Mouse (Mus musculus) layer of hippocampus, postnatal 14 days (tissue): Measurements from ENCODE around the gene Clic4. TPM values are rescaled to one million over a fixed set of nuclear protein-coding genes. Genes with fewer than 3 reads are reported as not detected.
"Not testable (repeated sequence)": the region's sequence is repeated elsewhere in the genome, so short reads cannot be mapped to it uniquely, and the experiment has no call there.

Experiments
- DNase-seq, 2 experiments: peaks; one replicate each; pipeline ENCODE4 v3.0.0; 2021 to 2022; ENCODE audit warnings: low spot score in 2 of 2, mixed read lengths in 1 of 2
- total RNA-seq, 2 experiments: library from RNA; stranded (reverse); gene quantifications; 2 replicates each; pipeline ENCODE4 v1.2.3; 2021

Gene Clic4
- total RNA-seq, 2 experiments from 2014 or later = 37.8 to 40.9 TPM

DNA sequence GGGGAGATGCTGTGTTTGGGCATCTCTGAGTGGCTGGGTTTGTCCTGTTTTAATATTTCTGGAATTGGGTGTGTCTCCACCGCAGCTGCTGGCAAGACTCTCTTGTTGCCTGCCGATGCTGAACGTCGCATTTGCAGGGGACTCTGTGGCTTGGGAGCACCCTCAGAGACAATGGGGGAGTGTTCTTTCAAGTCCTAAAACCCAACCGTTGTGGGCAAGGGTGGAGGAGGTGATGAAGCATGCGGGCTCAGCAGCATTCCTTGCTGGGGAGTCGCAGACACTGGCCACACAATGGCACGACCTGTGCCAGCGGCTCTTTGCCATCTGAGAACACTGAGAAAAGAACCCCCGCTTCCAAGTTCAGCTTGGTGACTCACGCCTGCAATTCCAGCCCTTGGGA lies 81.0 kb downstream of the Clic4 start:
- no peak for DNase-seq

DNA sequence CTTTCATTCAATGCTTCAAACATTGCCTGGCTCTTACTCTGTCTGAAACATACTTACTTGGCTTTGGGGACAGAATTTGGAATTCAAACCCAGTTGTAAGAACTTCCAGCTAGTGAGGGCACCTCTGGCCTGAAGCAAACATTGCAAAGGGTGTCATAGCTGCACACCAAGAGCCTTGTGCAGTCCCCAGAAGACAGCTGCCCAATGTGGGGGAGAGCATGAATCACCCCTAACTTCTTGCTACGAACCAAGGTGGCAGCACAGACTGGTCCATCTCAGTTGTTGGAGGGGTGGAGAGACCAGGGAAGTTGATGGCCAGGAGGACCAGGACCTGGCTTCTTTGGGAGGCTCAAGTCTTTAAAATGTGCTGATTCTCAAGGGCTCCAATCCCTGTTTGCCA lies 81.4 kb downstream of the Clic4 start:
- no peak for DNase-seq

- DNase-seq = no peak
Measured at GRCm38 (mm10) chr4:135190364-135190763, 82.2 kb downstream of the Clic4 start.

- no peak for DNase-seq
Measured at GRCm38 (mm10) chr4:135189452-135190008, 83.1 kb downstream of the Clic4 start.

- DNase-seq = not testable (repeated sequence)
Measured at GRCm38 (mm10) chr4:135184277-135184676, 88.3 kb downstream of the Clic4 start.

DNA sequence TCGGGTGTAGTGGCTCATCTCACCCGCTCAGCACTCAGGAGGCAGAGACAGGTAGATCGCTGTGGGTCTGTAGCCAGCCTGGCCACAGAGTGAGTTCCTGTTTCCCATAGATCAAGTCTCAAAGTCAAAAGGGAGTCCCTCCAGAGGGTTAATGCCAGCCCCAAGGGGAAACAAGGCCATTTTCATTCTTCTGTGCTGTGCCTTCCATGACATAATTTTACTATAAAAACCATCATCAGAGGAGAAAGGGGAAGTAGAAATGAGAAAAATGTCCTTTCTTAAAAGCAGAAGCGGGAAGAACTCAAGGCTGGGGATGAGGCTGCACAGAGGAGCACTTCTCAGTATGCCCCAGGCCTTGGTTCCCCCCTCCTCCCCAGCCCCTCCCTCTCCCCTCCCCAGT lies 90.8 kb downstream of the Clic4 start:
- DNase-seq = no peak

GRCm38 (mm10) chr4:135179077-135179481 lies 93.5 kb downstream of the Clic4 start:
- no peak for DNase-seq

GRCm38 (mm10) chr4:135177568-135177967 lies 95.0 kb downstream of the Clic4 start:
- DNase-seq = no peak

DNA sequence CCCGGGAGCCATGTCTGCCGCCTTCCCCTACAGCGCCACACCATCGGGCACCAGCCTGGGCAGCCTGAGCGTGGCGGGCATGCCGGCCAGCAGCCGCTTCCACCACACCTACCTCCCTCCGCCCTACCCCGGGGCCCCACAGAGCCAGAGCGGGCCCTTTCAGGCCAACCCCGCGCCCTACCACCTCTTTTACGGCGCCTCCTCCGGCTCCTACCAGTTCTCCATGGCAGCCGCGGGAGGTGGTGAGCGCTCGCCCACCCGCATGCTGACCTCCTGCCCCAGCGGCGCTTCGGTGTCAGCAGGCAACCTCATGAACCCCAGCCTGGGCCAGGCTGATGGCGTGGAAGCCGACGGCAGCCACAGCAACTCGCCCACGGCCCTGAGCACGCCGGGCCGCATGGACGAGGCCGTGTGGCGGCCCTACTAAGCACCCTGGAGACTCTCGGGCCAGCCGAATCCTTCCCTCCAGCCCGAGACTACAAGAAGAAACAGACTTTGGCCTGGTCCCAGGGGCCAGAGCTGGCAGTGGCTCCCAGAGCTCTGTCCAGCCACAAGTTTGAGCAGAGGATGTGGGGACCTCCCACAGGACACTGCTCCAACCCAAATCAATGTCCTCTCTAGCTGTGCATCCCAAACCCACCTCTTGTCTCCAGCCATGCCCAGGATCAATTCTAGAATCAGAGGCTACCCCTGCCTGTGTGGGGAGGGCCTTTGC lies 97.1 kb downstream of the Clic4 start:
- no peak for DNase-seq

DNA sequence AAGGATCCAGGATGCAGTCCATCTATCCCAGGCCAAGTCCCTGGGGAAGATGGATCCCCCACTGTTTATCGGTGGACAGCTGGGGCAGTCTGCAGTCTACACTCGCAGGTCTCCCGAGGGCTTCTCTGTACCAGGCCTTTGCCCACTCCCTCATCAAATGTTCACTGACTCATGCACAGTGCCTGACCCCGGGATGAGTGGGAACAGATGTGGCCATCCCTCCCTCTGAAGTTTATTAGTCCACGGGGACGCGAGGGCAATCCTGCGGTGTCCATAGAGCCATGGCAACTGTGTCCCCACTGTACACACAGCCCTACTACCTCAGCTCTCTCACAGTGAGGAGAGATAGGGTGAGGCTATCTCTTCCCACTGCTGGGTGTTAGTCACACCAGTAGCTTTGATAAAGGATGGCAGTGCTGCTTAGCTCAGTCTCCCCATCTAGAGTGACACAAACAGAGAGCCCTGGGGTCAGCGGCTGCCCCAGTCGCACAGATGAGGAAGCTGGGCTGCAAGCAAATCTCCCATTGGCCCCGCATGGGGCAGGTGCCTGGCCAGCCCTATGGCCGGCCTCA lies 101.2 kb downstream of the Clic4 start:
- DNase-seq = no peak

- no peak for DNase-seq
Measured at GRCm38 (mm10) chr4:135169501-135169900, 103.1 kb downstream of the Clic4 start.

- no peak for DNase-seq
Measured at GRCm38 (mm10) chr4:135169096-135169495, 103.5 kb downstream of the Clic4 start.

DNA sequence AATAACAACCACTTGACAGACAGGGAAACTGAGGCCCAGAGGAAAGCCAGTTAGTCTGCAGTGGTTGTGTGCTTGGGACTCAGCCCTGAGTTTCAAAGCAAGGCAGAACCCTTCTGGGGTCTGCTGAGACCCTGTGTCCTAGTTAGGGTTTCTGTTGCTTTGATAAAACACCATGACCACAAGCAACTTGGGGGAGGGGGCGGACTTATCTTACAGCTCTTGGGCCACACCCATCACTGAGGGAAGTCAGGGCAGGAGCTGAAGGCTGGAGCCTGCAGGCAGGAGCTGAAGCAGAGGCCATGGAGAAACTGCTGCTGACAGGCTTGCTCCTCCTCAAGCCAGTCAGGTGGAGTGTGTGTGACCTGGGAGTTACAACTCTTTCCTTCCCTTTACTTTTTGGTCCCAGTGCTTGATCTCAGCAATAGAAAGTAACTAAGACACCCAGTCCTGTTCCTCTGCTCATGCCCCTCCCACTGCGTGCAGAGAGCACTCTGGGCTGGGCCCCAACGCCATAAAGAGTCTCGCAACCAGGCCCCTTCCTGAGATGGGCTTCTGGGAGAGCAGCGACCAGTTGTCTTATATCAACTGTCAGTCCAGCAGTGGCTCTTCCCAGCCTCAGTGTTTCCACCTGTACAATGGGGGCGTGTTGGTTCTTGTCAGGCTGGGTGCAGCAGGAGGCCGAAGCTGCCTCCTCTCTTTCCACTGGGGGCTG lies 104.6 kb downstream of the Clic4 start:
- DNase-seq = no peak

DNA sequence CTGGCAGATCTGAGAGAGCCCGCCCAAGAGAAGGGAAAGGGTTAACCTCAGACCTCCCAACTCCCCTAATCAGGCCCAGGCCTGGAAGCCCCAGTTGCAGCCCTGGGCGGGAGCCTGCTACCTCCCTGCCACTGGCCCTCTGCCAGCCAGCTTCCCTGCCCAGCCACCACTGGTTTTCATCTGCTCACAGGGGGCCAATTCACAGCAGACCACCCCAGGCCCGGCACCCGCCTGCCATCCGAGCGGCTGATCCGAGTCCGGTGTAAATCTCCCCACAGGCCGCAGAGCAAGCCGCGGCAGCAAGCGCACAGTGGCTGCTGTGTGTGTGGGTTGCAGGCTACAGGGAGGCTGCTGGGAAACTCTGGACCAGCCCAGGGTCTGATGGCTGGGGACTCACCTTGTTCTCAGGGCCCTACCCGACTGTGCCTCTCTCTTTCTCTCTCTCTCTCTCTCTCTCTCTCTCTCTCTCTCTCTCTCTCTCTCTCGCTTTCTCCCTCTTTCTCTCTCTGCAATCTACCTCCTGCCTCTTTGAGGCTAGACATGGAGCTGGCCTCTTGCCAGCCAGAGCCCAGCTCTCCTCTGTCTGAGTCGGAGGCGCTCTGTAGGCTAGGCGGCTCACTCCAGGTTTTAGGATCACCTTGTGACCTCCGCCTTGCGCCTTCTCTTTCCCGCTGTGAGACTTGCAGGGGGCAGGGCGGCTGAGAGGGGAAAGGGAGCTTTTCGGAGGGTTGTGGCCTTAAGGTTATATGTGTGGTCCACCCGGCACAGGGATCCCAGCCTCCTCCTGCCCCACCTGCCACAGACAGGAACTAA lies 106.0 kb downstream of the Clic4 start:
- DNase-seq = no peak

DNA sequence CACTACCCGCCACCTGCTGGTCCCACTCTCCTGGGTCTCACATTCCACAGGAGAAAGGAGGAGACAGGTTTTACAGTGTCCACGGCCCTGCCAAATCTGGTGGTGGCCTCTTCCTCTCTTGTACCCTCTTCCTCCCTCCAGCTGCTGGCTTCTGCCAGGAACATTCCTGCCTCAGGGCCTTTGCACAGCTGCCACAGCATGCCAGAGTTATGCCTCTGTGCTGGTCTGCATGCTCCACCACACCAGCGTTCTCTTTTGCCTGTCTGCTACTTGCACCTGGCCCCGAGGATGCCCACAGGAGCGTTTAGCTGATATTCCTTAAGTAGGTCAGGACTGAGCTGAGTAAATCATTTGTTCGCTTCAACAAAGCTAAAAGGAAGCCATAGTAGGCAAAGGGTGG lies 106.9 kb downstream of the Clic4 start:
- no peak for DNase-seq

Other genes starting within 250 kb of the Clic4 start
- gene Runx3, start 152.2 kb downstream of the Clic4 start, total RNA-seq = not detected
- gene Srrm1, start 80.5 kb upstream of the Clic4 start, total RNA-seq = 100 to 1,000 TPM; 124 to 133 TPM
- gene Ncmap, start 125.4 kb upstream of the Clic4 start, total RNA-seq = 1 to 10 TPM in 1 of 2 experiments, under 1 TPM in 1; 0.60 to 1.2 TPM
- 10 to 100 TPM; 30.6 to 32.5 TPM for gene Rcan3, start 161.0 kb upstream of the Clic4 start, total RNA-seq
- 1 to 10 TPM; 1.7 to 1.8 TPM for gene Stpg1, start 222.0 kb upstream of the Clic4 start, total RNA-seq
- gene Nipal3, start 222.2 kb upstream of the Clic4 start, total RNA-seq = 10 to 100 TPM; 77.5 to 92.8 TPM